In genomic region chr3:50916305-50916854, GRCm38 (mm10) we compare ENCODE assay signal across 22 mouse cellular contexts.
A peak's percentile ranks its signal among the peaks of the same experiment; 100 is the strongest.
DNase-seq lines count a peak whose midpoint lies in the region; ATAC-seq and TF ChIP-seq lines count a peak whose summit lies in the region.
"Had no signal": no experiment of that assay in that cellular context is flagged by ENCODE, and none has a peak within 500 bp of the region (broad histone marks: within the 10 kb centered on the region; RNA-seq: fewer than 3 reads in every experiment).

No protein-coding gene starts in this region.

- TF ChIP-seq CTCF in testis, adult 2 months (IDR thresholded peaks at IDR 0.05; ENCODE audit: control insufficient read depth, insufficient read depth, insufficient replicate concordance, low read depth, low read length), result no peak

- 41% methylated on average over 5 of the region's 5 CpGs for WGBS in kidney, embryonic 15.5 days

- H3K4me3 ChIP-seq in kidney, embryonic 15.5 days (replicated peaks), result no peak overlapping the region
- no peak overlapping the region for H3K4me3 ChIP-seq in testis, adult 2 months (ENCODE audit: control insufficient read depth, low read depth, low read length)
- H3K4me3 ChIP-seq: embryonic facial prominence, embryonic 13.5 days; forebrain, embryonic 13.5 days; heart, adult 2 months; heart, embryonic 12.5 days; hindbrain, embryonic 10.5 days had no signal

- H3K27ac ChIP-seq in kidney, embryonic 15.5 days, result 0 out of 2 replicates have a peak overlapping the region, but pooled peaks have one; percentile 23
- peak overlapping the region; percentile 25; the same call in 1 of the 2 replicates for H3K27ac ChIP-seq in testis, adult 2 months (ENCODE audit: control insufficient read depth, insufficient read depth, low read depth, low read length)
- H3K27ac ChIP-seq: embryonic facial prominence, embryonic 13.5 days; forebrain, embryonic 13.5 days; heart, adult 2 months; hindbrain, embryonic 10.5 days; hindbrain, embryonic 14.5 days had no signal

- H3K9ac ChIP-seq in kidney, embryonic 15.5 days, result no peak overlapping the region
- H3K9ac ChIP-seq: embryonic facial prominence, embryonic 13.5 days; forebrain, embryonic 13.5 days; forebrain, postnatal 0 days; heart, embryonic 12.5 days; hindbrain, embryonic 14.5 days had no signal

- no peaks in the 10 kb centered on the region for H3K9me3 ChIP-seq in kidney, embryonic 15.5 days (replicated peaks)
- H3K9me3 ChIP-seq: embryonic facial prominence, embryonic 13.5 days; forebrain, embryonic 13.5 days; heart, embryonic 12.5 days; hindbrain, embryonic 10.5 days had no signal

- ATAC-seq in kidney, embryonic 15.5 days (replicated peaks; ENCODE audit: low FRiP score), result peak; percentile 74; the same call in 1 of the 2 replicates
- ATAC-seq: activated CD4-positive, CD25-positive, alpha-beta regulatory T cell, adult 4 months; CD4-positive, CD25-positive, alpha-beta regulatory T cell, adult 4 months; forebrain, embryonic 13.5 days; forebrain, postnatal 0 days had no signal

- no peak for DNase-seq in kidney, postnatal 4 days
- no peak for DNase-seq in testis, postnatal 14 days (ENCODE audit: low spot score)
- peak; percentile 41 for DNase-seq in brain, adult 2 months (ENCODE audit: low read depth, low spot score)
- no peak for DNase-seq in layer of hippocampus, adult 11-12 months (ENCODE audit: low spot score)
- DNase-seq: adrenal gland, adult 8-10 months; B cell, adult 2 months; cerebellum, adult 18-20 months; cerebellum, adult 9-11 months; cerebellum, postnatal 36 days; forebrain, postnatal 0 days; gastrocnemius, postnatal 14 days; heart, adult 2 months had no signal

- H3K36me3 ChIP-seq in kidney, embryonic 15.5 days, result no peaks in the 10 kb centered on the region
- no peaks in the 10 kb centered on the region for H3K36me3 ChIP-seq in testis, adult 2 months (ENCODE audit: control insufficient read depth, insufficient read depth, low read length)
- H3K36me3 ChIP-seq: embryonic facial prominence, embryonic 13.5 days; G1E; heart, embryonic 12.5 days; hindbrain, embryonic 10.5 days had no signal

- TF ChIP-seq POLR2A in testis, adult 2 months (IDR thresholded peaks at IDR 0.05; ENCODE audit: control insufficient read depth, low read depth, low read length), result no peak

- H3K27me3 ChIP-seq in kidney, embryonic 15.5 days, result no peaks in the 10 kb centered on the region
- no peaks in the 10 kb centered on the region for H3K27me3 ChIP-seq in testis, adult 2 months (ENCODE audit: control insufficient read depth, insufficient read depth, low read length)
- H3K27me3 ChIP-seq: embryonic facial prominence, embryonic 13.5 days; forebrain, embryonic 13.5 days; heart, embryonic 12.5 days had no signal

- peaks cover 12% of the 10 kb centered on the region for H3K4me1 ChIP-seq in kidney, embryonic 15.5 days
- H3K4me1 ChIP-seq in testis, adult 2 months (ENCODE audit: control insufficient read depth, insufficient read depth, low read length), result no peaks in the 10 kb centered on the region
- H3K4me1 ChIP-seq: heart, embryonic 12.5 days had no signal

- H3K4me2 ChIP-seq in kidney, embryonic 15.5 days, result no peak overlapping the region
- H3K4me2 ChIP-seq: embryonic facial prominence, embryonic 13.5 days; forebrain, embryonic 13.5 days; heart, embryonic 12.5 days; hindbrain, embryonic 14.5 days had no signal
